Mouse (Mus musculus) G1E (cell line): ENCODE measurements at regions not wholly inside any gene's neighbourhood (a gene's known extent, or its start where the extent isn't known, plus 50 kb on each side); places are given as distances from the start of the nearest gene placed in this dataset.

ENCODE experiments used
- CTCF ChIP-seq: IDR thresholded peaks from 2 replicates; pipeline ENCODE4 v1.5.1; 2012; ENCODE audit warnings: low read depth, low read length, inconsistent platforms, mixed read lengths
- GATA1 ChIP-seq: IDR thresholded peaks from 2 replicates; pipeline ENCODE4 v1.6.1; 2012; ENCODE audit warnings: borderline replicate concordance, low read length, inconsistent platforms, mixed read lengths
- POLR2AphosphoS5 ChIP-seq: IDR thresholded peaks from 2 replicates; pipeline ENCODE4 v1.6.1; 2012; ENCODE audit warnings: low read depth, low read length, inconsistent platforms; ENCODE audit not compliant: insufficient replicate concordance
- TAL1 ChIP-seq: conservative IDR thresholded peaks from 2 replicates; pipeline ENCODE4 v1.6.1; 2012; ENCODE audit warnings: low read depth, low read length, inconsistent platforms, mixed read lengths

GRCm38 (mm10) chr12:106852736-106853135 is 635.7 kb upstream of the 3110018I06Rik start:
- no peak for TF ChIP-seq CTCF
- no peak for TF ChIP-seq TAL1
- no peak for TF ChIP-seq POLR2AphosphoS5
- no peak for TF ChIP-seq GATA1
